Mouse (Mus musculus) testis, adult 2 months (tissue): ENCODE results near the gene Xpa. TPM values are rescaled to one million over a fixed set of nuclear protein-coding genes. Genes with fewer than 3 reads are reported as not detected.

Experiments
- H3K27ac ChIP-seq: fragments of 200-500 bp; 2 replicates; pipeline ENCODE4 v1.5.1; 2012; ENCODE audit warnings: low read depth, low read length; ENCODE audit not compliant: control insufficient read depth, insufficient read depth
- H3K27me3 ChIP-seq: fragments of 200-500 bp; 2 replicates; pipeline ENCODE4 v1.6.1; 2012; ENCODE audit warnings: mild to moderate bottlenecking, low read length, moderate library complexity; ENCODE audit not compliant: control insufficient read depth, insufficient read depth
- H3K36me3 ChIP-seq: fragments of 200-500 bp; 2 replicates; pipeline ENCODE4 v1.6.1; 2012; ENCODE audit warnings: mild to moderate bottlenecking, low read length; ENCODE audit not compliant: control insufficient read depth, insufficient read depth
- H3K4me1 ChIP-seq: fragments of 200-500 bp; 2 replicates; pipeline ENCODE4 v1.6.1; 2012; ENCODE audit warnings: low read length; ENCODE audit not compliant: control insufficient read depth, insufficient read depth
- H3K4me3 ChIP-seq: fragments of 200-500 bp; 2 replicates; pipeline ENCODE4 v1.5.1; 2012; ENCODE audit warnings: low read depth, mild to moderate bottlenecking, low read length, moderate library complexity, mixed read lengths; ENCODE audit not compliant: control insufficient read depth
- CTCF ChIP-seq: fragments of 200-500 bp; IDR thresholded peaks from 2 replicates; pipeline ENCODE4 v1.5.1; 2012; ENCODE audit warnings: low read depth, mild to moderate bottlenecking, inconsistent platforms, low read length, moderate library complexity; ENCODE audit not compliant: control insufficient read depth, insufficient read depth, insufficient replicate concordance
- POLR2A ChIP-seq: fragments of 200-500 bp; IDR thresholded peaks from 2 replicates; pipeline ENCODE4 v1.6.1; 2012; ENCODE audit warnings: low read depth, mild to moderate bottlenecking, inconsistent platforms, low read length, moderate library complexity; ENCODE audit not compliant: control insufficient read depth
- polyA plus RNA-seq: library from polyadenylated mRNA; depleted of rRNA; stranded (reverse); fragments of >200 nt; gene quantifications from 2 replicates; pipeline ENCODE4 v1.2.3, GENCODE M21; 2012

Gene Xpa
- polyA plus RNA-seq, 1 experiment = 7.2 TPM

DNA sequence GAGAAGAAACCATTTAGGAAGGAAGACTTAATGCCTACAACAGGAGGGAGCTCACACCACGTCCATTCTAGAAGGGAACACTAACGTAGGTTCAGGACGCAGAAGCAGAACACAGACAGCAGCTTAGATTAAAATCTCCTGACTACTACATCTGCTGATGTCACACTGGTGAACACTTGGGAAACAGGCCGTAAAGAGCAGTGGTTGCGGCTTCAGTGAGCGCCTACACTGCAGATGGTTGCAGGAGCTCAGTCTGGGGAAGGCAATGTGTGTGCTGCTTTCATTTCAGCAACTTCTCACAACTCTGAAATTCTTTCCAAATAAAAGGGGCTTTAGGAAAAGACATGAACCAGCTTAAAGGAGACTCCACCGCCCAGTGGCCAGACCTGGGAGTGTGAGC is 18.6 kb downstream of the Xpa start:
- Histone ChIP-seq H3K27ac (no peak overlapping the region), H3K4me3 (no peak overlapping the region), H3K27me3 (no peaks in the 10 kb centered on the region), H3K4me1 (no peaks in the 10 kb centered on the region), H3K36me3 (peaks cover 1% of the 10 kb centered on the region)
- TF ChIP-seq POLR2A (no peak), CTCF (no peak)

DNA sequence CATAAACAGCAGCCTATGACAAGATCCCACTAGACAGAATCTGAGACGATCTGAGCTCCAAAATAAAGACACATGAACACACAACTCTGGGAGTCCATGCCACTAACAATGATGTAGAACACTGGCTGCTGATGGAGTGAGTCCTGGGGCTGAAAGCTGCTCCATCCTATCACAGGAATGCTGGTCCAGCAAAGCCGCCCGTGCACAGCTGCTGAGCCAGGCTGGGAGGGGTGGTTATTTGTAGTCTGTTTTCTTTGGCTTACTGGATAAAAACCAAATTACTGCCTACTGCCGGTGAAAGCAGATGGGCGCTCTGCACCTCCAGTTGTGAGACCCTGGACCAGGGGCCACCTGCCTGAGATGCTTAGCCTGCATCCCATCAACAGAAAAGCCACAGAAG is 19.1 kb downstream of the Xpa start:
- no peaks in the 10 kb centered on the region for H3K4me1 ChIP-seq
- no peaks in the 10 kb centered on the region for H3K27me3 ChIP-seq
- TF ChIP-seq CTCF = no peak
- no peak for TF ChIP-seq POLR2A
- no peak overlapping the region for H3K4me3 ChIP-seq
- peaks cover 2% of the 10 kb centered on the region for H3K36me3 ChIP-seq
- H3K27ac ChIP-seq = no peak overlapping the region

DNA sequence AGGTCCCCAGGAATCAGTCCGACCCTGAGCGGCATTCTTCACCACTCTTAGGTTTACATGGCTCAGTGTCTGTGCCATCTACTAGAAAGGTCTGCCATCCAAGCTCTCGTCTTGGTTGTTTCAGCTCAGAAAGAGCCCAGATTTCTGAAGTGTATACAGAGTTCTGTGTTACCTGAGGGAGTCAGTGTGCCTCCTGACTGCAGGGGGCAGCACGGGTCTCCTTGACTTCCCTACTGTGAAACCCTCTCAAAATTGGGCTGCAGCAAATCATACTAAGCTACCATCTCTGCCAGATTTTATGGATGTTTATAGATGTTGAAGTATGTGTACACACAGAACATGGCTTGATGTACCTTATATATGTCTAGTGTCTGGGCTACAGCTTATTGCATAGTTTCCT is 19.8 kb downstream of the Xpa start:
- H3K4me3 ChIP-seq = no peak overlapping the region
- H3K27ac ChIP-seq = no peak overlapping the region
- no peak for TF ChIP-seq POLR2A
- no peak for TF ChIP-seq CTCF
- H3K4me1 ChIP-seq = no peaks in the 10 kb centered on the region
- no peaks in the 10 kb centered on the region for H3K27me3 ChIP-seq
- peaks cover 3% of the 10 kb centered on the region for H3K36me3 ChIP-seq

DNA sequence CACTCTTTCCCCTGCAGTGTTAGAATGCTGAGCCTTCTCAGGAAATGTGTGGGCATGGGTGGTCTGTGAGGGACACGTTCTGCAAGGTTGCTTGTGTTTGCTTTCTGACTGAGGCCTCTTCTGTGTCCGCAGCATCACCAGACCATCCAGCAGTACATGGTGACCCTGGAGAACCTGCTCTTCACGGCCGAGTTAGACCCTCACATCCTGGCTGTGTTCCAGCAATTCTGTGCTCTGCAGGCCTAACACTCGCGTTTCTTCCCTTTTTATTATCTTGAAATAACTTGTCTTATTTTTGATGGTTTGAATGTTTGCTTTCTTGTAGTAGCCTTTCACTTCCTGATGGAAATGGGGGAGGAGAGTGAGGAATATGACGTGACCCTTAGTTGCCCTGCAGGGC is 24.4 kb downstream of the Xpa start:
- H3K27ac ChIP-seq = no peak overlapping the region
- no peaks in the 10 kb centered on the region for H3K27me3 ChIP-seq
- H3K4me1 ChIP-seq = no peaks in the 10 kb centered on the region
- peaks cover 6% of the 10 kb centered on the region for H3K36me3 ChIP-seq
- no peak for TF ChIP-seq CTCF
- no peak for TF ChIP-seq POLR2A
- H3K4me3 ChIP-seq = no peak overlapping the region

DNA sequence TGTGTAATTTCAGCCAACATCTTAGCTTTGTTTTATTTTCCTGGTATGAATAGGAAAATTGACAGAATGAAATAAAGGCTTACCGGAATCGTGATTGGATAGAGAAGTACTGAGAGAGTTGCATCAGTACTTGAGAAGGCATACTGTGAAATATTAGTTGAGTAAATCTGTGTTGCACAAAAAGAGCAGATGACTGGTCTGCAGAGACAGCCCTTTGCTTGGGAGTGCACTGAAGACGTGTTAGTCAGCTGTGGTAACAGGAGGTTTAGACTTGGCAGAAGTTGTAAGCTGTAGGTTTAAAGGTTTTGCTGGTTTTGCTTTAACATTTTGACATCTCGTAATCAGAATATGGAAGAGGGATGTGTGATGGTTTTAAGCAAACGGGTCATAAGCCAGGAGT is 30.3 kb downstream of the Xpa start:
- H3K27ac ChIP-seq = no peak overlapping the region
- no peaks in the 10 kb centered on the region for H3K27me3 ChIP-seq
- peaks cover 7% of the 10 kb centered on the region for H3K36me3 ChIP-seq
- no peak for TF ChIP-seq POLR2A
- TF ChIP-seq CTCF = no peak
- H3K4me1 ChIP-seq = no peaks in the 10 kb centered on the region
- H3K4me3 ChIP-seq = no peak overlapping the region

DNA sequence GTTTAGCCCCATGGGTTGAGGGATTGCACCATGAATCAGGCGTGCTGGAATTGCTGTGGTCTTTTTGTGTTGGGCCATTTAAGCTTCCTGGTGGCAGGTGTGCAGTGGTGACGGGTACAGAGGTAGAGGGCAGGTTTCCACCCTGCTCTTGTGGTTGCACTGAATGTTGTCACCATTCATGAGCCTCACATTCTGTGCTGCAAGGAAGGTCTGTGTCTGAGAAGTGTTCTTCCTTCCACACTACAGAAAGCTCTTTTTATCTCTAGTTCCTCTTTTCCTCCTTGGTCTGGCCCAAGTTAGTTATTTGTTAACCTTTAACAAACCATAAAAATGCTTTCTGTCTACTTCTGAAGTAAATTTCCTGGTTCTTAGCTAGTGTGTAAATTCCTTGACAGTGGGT is 32.1 kb downstream of the Xpa start:
- no peaks in the 10 kb centered on the region for H3K4me1 ChIP-seq
- no peaks in the 10 kb centered on the region for H3K27me3 ChIP-seq
- no peak overlapping the region for H3K4me3 ChIP-seq
- H3K27ac ChIP-seq = no peak overlapping the region
- TF ChIP-seq POLR2A = no peak
- no peak for TF ChIP-seq CTCF
- H3K36me3 ChIP-seq = peaks cover 6% of the 10 kb centered on the region

DNA sequence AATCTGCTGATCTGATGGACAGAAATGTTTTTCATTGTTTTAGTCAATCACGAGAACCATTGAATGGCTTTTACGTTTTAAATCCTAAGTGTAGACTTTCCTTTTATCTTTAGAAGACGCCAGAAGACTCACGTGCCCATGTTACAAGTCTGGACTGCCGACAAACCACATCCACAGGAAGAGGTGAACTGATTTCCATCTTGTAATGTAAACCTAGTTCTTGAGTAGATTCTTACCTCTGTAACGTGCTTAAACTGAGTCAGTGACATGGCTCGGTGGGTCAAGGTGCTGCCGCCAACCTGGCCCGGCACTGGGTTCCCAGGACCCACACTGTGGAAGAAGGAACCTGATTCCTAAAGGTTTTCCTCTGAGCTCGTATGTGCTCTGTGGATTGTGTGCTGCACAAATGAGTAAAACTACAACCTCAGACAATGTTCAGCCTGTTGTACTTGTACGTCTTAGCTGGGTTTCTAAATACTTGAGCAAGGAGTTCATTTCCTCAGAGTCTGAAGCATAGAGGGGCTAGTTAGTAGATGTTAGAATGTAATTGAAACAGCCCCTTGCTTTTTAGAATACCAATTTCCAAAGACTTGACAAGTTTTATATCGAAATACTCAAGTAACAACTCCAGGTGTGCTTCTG is 44.1 kb downstream of the Xpa start:
- H3K36me3 ChIP-seq = peaks cover 7% of the 10 kb centered on the region
- H3K27me3 ChIP-seq = no peaks in the 10 kb centered on the region
- no peak overlapping the region for H3K27ac ChIP-seq
- H3K4me1 ChIP-seq = no peaks in the 10 kb centered on the region
- no peak overlapping the region for H3K4me3 ChIP-seq
- TF ChIP-seq CTCF (no peak), POLR2A (no peak)

DNA sequence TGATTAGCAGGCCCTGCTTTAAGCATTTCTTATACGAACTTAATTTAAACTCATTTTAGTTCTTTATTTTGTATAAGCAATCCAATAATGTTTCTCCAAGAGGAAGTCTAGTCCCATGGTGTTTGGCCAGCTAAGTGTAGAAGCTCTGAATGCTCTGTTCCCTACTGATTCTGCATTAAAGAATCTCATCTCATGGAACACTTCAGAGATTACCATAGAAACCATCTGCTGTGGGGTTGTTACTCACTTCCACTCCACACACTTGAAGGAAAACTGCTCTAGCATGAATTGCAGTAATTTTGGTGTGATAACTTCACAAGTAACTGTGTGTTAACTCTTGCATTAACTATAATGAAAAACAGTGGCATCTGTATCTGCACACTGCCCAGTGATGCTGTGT is 49.2 kb downstream of the Xpa start:
- Histone ChIP-seq H3K4me1 (no peaks in the 10 kb centered on the region), H3K4me3 (no peak overlapping the region), H3K27me3 (no peaks in the 10 kb centered on the region), H3K36me3 (peaks cover 2% of the 10 kb centered on the region), H3K27ac (no peak overlapping the region)
- TF ChIP-seq POLR2A (no peak), CTCF (no peak)

DNA sequence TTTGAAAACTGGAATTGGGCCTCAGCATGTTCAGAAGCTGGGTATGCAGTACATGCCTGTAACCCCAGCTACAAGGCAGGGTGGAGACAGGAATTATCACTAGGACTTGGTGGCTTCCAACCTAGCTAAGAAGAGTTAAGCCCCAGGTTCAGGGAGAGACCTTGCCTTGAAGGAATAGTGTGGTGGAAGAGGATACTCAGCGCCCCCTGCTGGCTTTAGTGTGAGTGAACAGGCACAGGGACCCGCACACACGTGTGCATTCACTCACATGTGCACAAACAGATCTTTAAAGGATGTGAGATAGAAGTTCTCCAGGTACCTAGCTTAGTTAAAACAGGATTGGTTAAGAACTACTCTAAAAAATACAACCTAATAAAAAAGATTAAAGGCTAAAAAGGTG is 51.8 kb downstream of the Xpa start:
- Histone ChIP-seq H3K4me1 (peaks cover 4% of the 10 kb centered on the region), H3K27ac (no peak overlapping the region), H3K36me3 (0 out of 2 replicates have a peak, but pooled peaks cover 1% of the 10 kb centered on the region), H3K4me3 (no peak overlapping the region), H3K27me3 (no peaks in the 10 kb centered on the region)
- TF ChIP-seq POLR2A = no peak
- peak; percentile 54; the same call in 1 of the 2 replicates for TF ChIP-seq CTCF
